Mouse (Mus musculus): ENCODE results near the gene Dnaja1. TPM values are rescaled to one million over a fixed set of nuclear protein-coding genes. Genes with fewer than 3 reads are reported as not detected.

Dnaja1 gene
- polyA plus RNA-seq, 1 experiment from 2014 or later, result 691 TPM

GRCm38 (mm10) chr4:40697059-40697458, 24.9 kb upstream of the Dnaja1 start:
- H3K36me3 ChIP-seq (ENCODE audit: control insufficient read depth, insufficient read depth, low read length), result 0 out of 2 replicates have a peak, but pooled peaks cover 7% of the 10 kb centered on the region
- no peak overlapping the region for H3K4me2 ChIP-seq (replicated peaks; ENCODE audit: low read depth, low read length)
- 83% methylated on average over 7 of the region's 7 CpGs for WGBS
- DNase-seq (ENCODE audit: low spot score) (no peak), ATAC-seq (ENCODE audit: low FRiP score) (no peak)
- H3K9ac ChIP-seq (ENCODE audit: low read depth, low read length), result no peak overlapping the region
- H3K4me1 ChIP-seq (replicated peaks; ENCODE audit: control insufficient read depth, insufficient read depth, low read length), result no peaks in the 10 kb centered on the region
- no peaks in the 10 kb centered on the region for H3K27me3 ChIP-seq (ENCODE audit: control insufficient read depth, insufficient read depth, low read length)
- no peak overlapping the region for H3K4me3 ChIP-seq (ENCODE audit: low read depth, low read length)
- no peak overlapping the region for H3K27ac ChIP-seq (ENCODE audit: low read depth, low read length)
- no peaks in the 10 kb centered on the region for H3K9me3 ChIP-seq (ENCODE audit: control insufficient read depth, low read length)

GRCm38 (mm10) chr4:40700216-40700615, 21.7 kb upstream of the Dnaja1 start:
- Histone ChIP-seq H3K36me3 (ENCODE audit: control insufficient read depth, insufficient read depth, low read length) (0 out of 2 replicates have a peak, but pooled peaks cover 4% of the 10 kb centered on the region), H3K27me3 (ENCODE audit: control insufficient read depth, insufficient read depth, low read length) (no peaks in the 10 kb centered on the region), H3K9ac (ENCODE audit: low read depth, low read length) (no peak overlapping the region), H3K27ac (ENCODE audit: low read depth, low read length) (no peak overlapping the region), H3K4me1 (replicated peaks; ENCODE audit: control insufficient read depth, insufficient read depth, low read length) (0 out of 2 replicates have a peak, but pooled peaks cover 3% of the 10 kb centered on the region), H3K4me2 (replicated peaks; ENCODE audit: low read depth, low read length) (no peak overlapping the region), H3K9me3 (ENCODE audit: control insufficient read depth, low read length) (no peaks in the 10 kb centered on the region), H3K4me3 (ENCODE audit: low read depth, low read length) (no peak overlapping the region)
- no peak for ATAC-seq (ENCODE audit: low FRiP score)
- WGBS, result 83% methylated on average over 8 of the region's 8 CpGs
- DNase-seq (ENCODE audit: low spot score), result no peak

- WGBS, result 93% methylated on average over 3 of the region's 3 CpGs
- Histone ChIP-seq H3K27ac (ENCODE audit: low read depth, low read length) (no peak overlapping the region), H3K4me1 (replicated peaks; ENCODE audit: control insufficient read depth, insufficient read depth, low read length) (0 out of 2 replicates have a peak, but pooled peaks cover 3% of the 10 kb centered on the region), H3K9me3 (ENCODE audit: control insufficient read depth, low read length) (no peaks in the 10 kb centered on the region), H3K4me2 (replicated peaks; ENCODE audit: low read depth, low read length) (peak overlapping the region; percentile 64), H3K27me3 (ENCODE audit: control insufficient read depth, insufficient read depth, low read length) (no peaks in the 10 kb centered on the region), H3K9ac (ENCODE audit: low read depth, low read length) (no peak overlapping the region), H3K4me3 (ENCODE audit: low read depth, low read length) (peak overlapping the region; percentile 60), H3K36me3 (ENCODE audit: control insufficient read depth, insufficient read depth, low read length) (no peaks in the 10 kb centered on the region)
- no peak for ATAC-seq (ENCODE audit: low FRiP score)
- DNase-seq (ENCODE audit: low spot score), result no peak
Measured at GRCm38 (mm10) chr4:40701796-40702195, 20.2 kb upstream of the Dnaja1 start.

- Histone ChIP-seq H3K4me3 (ENCODE audit: low read depth, low read length) (peak within 1 kb of the TSS; percentile 60), H3K4me2 (replicated peaks; ENCODE audit: low read depth, low read length) (peak within 1 kb of the TSS; percentile 74), H3K27me3 (ENCODE audit: control insufficient read depth, insufficient read depth, low read length) (no peaks in the 10 kb centered on the region), H3K36me3 (ENCODE audit: control insufficient read depth, insufficient read depth, low read length) (no peaks in the 10 kb centered on the region), H3K9me3 (ENCODE audit: control insufficient read depth, low read length) (no peaks in the 10 kb centered on the region), H3K27ac (ENCODE audit: low read depth, low read length) (peak within 1 kb of the TSS; percentile 90), H3K9ac (ENCODE audit: low read depth, low read length) (peak within 1 kb of the TSS; percentile 69), H3K4me1 (replicated peaks; ENCODE audit: control insufficient read depth, insufficient read depth, low read length) (0 out of 2 replicates have a peak, but pooled peaks cover 3% of the 10 kb centered on the region)
- WGBS, result under 1% methylated on average over 42 of the region's 42 CpGs
- peak; percentile 96 for ATAC-seq (ENCODE audit: low FRiP score)
- peak; percentile 97 for DNase-seq (ENCODE audit: low spot score)
Measured at GRCm38 (mm10) chr4:40702797-40703709, 18.9 kb upstream of the Dnaja1 start, which contains the start of gene Aptx. Gene Aptx (minus strand): TSS chr4:40703194.

- Histone ChIP-seq H3K27ac (ENCODE audit: low read depth, low read length) (peak overlapping the region; percentile 90), H3K4me1 (replicated peaks; ENCODE audit: control insufficient read depth, insufficient read depth, low read length) (0 out of 2 replicates have a peak, but pooled peaks cover 3% of the 10 kb centered on the region), H3K9me3 (ENCODE audit: control insufficient read depth, low read length) (no peaks in the 10 kb centered on the region), H3K36me3 (ENCODE audit: control insufficient read depth, insufficient read depth, low read length) (no peaks in the 10 kb centered on the region), H3K4me3 (ENCODE audit: low read depth, low read length) (peak overlapping the region; percentile 60), H3K9ac (ENCODE audit: low read depth, low read length) (peak overlapping the region; percentile 69), H3K27me3 (ENCODE audit: control insufficient read depth, insufficient read depth, low read length) (no peaks in the 10 kb centered on the region), H3K4me2 (replicated peaks; ENCODE audit: low read depth, low read length) (peak overlapping the region; percentile 74)
- ATAC-seq (ENCODE audit: low FRiP score) (no peak), DNase-seq (ENCODE audit: low spot score) (peak; percentile 22)
- 33% methylated on average over 9 of the region's 9 CpGs for WGBS
Measured at GRCm38 (mm10) chr4:40703710-40704275, 18.2 kb upstream of the Dnaja1 start.

GRCm38 (mm10) chr4:40717141-40717540, 4.8 kb upstream of the Dnaja1 start:
- Histone ChIP-seq H3K4me3 (ENCODE audit: low read depth, low read length) (no peak overlapping the region), H3K27ac (ENCODE audit: low read depth, low read length) (no peak overlapping the region), H3K9ac (ENCODE audit: low read depth, low read length) (no peak overlapping the region), H3K36me3 (ENCODE audit: control insufficient read depth, insufficient read depth, low read length) (no peaks in the 10 kb centered on the region), H3K4me1 (replicated peaks; ENCODE audit: control insufficient read depth, insufficient read depth, low read length) (no peaks in the 10 kb centered on the region), H3K9me3 (ENCODE audit: control insufficient read depth, low read length) (no peaks in the 10 kb centered on the region), H3K4me2 (replicated peaks; ENCODE audit: low read depth, low read length) (no peak overlapping the region), H3K27me3 (ENCODE audit: control insufficient read depth, insufficient read depth, low read length) (no peaks in the 10 kb centered on the region)
- DNase-seq (ENCODE audit: low spot score) (no peak), ATAC-seq (ENCODE audit: low FRiP score) (no peak)
- WGBS, result 93% methylated on average over 3 of the region's 3 CpGs

GRCm38 (mm10) chr4:40720910-40721309, 1.0 kb upstream of the Dnaja1 start:
- Histone ChIP-seq H3K4me2 (replicated peaks; ENCODE audit: low read depth, low read length) (no peak overlapping the region), H3K4me3 (ENCODE audit: low read depth, low read length) (no peak overlapping the region), H3K9ac (ENCODE audit: low read depth, low read length) (no peak overlapping the region), H3K27me3 (ENCODE audit: control insufficient read depth, insufficient read depth, low read length) (no peaks in the 10 kb centered on the region), H3K9me3 (ENCODE audit: control insufficient read depth, low read length) (no peaks in the 10 kb centered on the region), H3K4me1 (replicated peaks; ENCODE audit: control insufficient read depth, insufficient read depth, low read length) (no peaks in the 10 kb centered on the region; the same call in 1 of the 2 replicates), H3K36me3 (ENCODE audit: control insufficient read depth, insufficient read depth, low read length) (no peaks in the 10 kb centered on the region), H3K27ac (ENCODE audit: low read depth, low read length) (no peak overlapping the region)
- WGBS, result 91% methylated on average over 8 of the region's 8 CpGs
- ATAC-seq (ENCODE audit: low FRiP score), result no peak
- DNase-seq (ENCODE audit: low spot score), result no peak

- peak overlapping the region; percentile 97 for H3K9ac ChIP-seq (ENCODE audit: low read depth, low read length)
- no peaks in the 10 kb centered on the region; the same call in 1 of the 2 replicates for H3K4me1 ChIP-seq (replicated peaks; ENCODE audit: control insufficient read depth, insufficient read depth, low read length)
- under 1% methylated on average over 48 of the region's 62 CpGs for WGBS
- H3K4me2 ChIP-seq (replicated peaks; ENCODE audit: low read depth, low read length), result peak overlapping the region; percentile 69
- DNase-seq (ENCODE audit: low spot score) (peak; percentile 86), ATAC-seq (ENCODE audit: low FRiP score) (peak; percentile 92)
- 0 out of 2 replicates have a peak, but pooled peaks cover 4% of the 10 kb centered on the region for H3K36me3 ChIP-seq (ENCODE audit: control insufficient read depth, insufficient read depth, low read length)
- H3K9me3 ChIP-seq (ENCODE audit: control insufficient read depth, low read length), result no peaks in the 10 kb centered on the region
- peak overlapping the region; percentile 81 for H3K4me3 ChIP-seq (ENCODE audit: low read depth, low read length)
- peak overlapping the region; percentile 99 for H3K27ac ChIP-seq (ENCODE audit: low read depth, low read length)
- H3K27me3 ChIP-seq (ENCODE audit: control insufficient read depth, insufficient read depth, low read length), result no peaks in the 10 kb centered on the region
Measured at GRCm38 (mm10) chr4:40722687-40723460, 924 bp downstream of the Dnaja1 start.
